Mouse (Mus musculus) liver, embryonic 14.5 days (tissue): ENCODE results near the gene Tmem104. TPM values are rescaled to one million over a fixed set of nuclear protein-coding genes. Genes with fewer than 3 reads are reported as not detected.

Experiments
- ATAC-seq: fragments of 200-750 bp; cut with Nextera tagmentation; 2 replicates; pipeline ENCODE4 v1.8.0; 2017; ENCODE audit warnings: moderate number of reproducible peaks, mild to moderate bottlenecking, moderate library complexity; ENCODE audit not compliant: insufficient read depth
- DNase-seq, 3 experiments: peaks; one replicate each; pipeline ENCODE4 v3.0.0-alpha.2; 2012 to 2013; ENCODE audit warnings: low read depth in 3 of 3, low spot score in 3 of 3
- H3K27ac ChIP-seq: fragments of 300-500 bp; sonication (generic); 2 replicates; pipeline ENCODE4 v1.5.1; 2014; ENCODE audit warnings: moderate library complexity, mild to moderate bottlenecking, control low read depth, inconsistent platforms
- H3K27me3 ChIP-seq: fragments of 300-500 bp; sonication (generic); 2 replicates; pipeline ENCODE4 v1.6.1; 2014; ENCODE audit warnings: mild to moderate bottlenecking, low read length, moderate library complexity; ENCODE audit not compliant: control insufficient read depth, insufficient read depth
- H3K36me3 ChIP-seq: fragments of 300-500 bp; sonication (generic); replicated peaks from 2 replicates; pipeline ENCODE4 v1.6.1; 2014; ENCODE audit warnings: low read depth; ENCODE audit not compliant: control insufficient read depth, insufficient read depth
- H3K4me1 ChIP-seq, 2 experiments: fragments of 200-500 bp in 1 of 2; fragments of 300-500 bp in 1 of 2; sonication (generic) in 1 of 2; replicated peaks; 2 replicates each; pipeline ENCODE4 v1.6.1; 2012 to 2014; ENCODE audit warnings: antibody characterized with exemption in 1 of 2, inconsistent platforms in 1 of 2, low read length in 1 of 2; ENCODE audit not compliant: control insufficient read depth in 2 of 2, insufficient read depth in 2 of 2
- H3K4me2 ChIP-seq: fragments of 300-500 bp; sonication (generic); 2 replicates; pipeline ENCODE4 v1.6.1; 2014; ENCODE audit warnings: low read depth, mild to moderate bottlenecking, control low read depth, moderate library complexity
- H3K4me3 ChIP-seq, 2 experiments: fragments of 200-500 bp in 1 of 2; fragments of 300-500 bp in 1 of 2; sonication (generic) in 1 of 2; 2 replicates each; pipeline ENCODE4 v1.5.1; 2012 to 2014; ENCODE audit warnings: low read depth in 2 of 2, low read length in 2 of 2, mild to moderate bottlenecking in 2 of 2, control low read depth in 1 of 2, inconsistent platforms in 1 of 2, moderate library complexity in 1 of 2; ENCODE audit not compliant: insufficient read depth in 1 of 2
- H3K9ac ChIP-seq: fragments of 300-500 bp; sonication (generic); replicated peaks from 2 replicates; pipeline ENCODE4 v1.6.1; 2014; ENCODE audit warnings: mild to moderate bottlenecking, control low read depth, moderate library complexity
- H3K9me3 ChIP-seq: fragments of 300-500 bp; sonication (generic); 2 replicates; pipeline ENCODE4 v1.6.1; 2016; ENCODE audit warnings: low read length, mixed read lengths; ENCODE audit not compliant: control insufficient read depth
- CTCF ChIP-seq: IDR thresholded peaks from 2 replicates; pipeline ENCODE4 v1.5.1; 2016; ENCODE audit warnings: antibody characterized with exemption, low read depth, control low read depth
- EP300 ChIP-seq: IDR thresholded peaks from 2 replicates; pipeline ENCODE4 v1.6.1; 2016; ENCODE audit warnings: antibody characterized with exemption, low read depth
- WGBS: fragments of 180-500 bp; shearing (Covaris S2); extraction: QIAGEN DNeasy Blood & Tissue Kit; methylation state at CpG from one replicate; pipeline ENCODE4 v1.1.7; 2014; ENCODE audit not compliant: insufficient replicate concordance; 5-methylcytosine and 5-hydroxymethylcytosine counted together
- polyA plus RNA-seq, 2 experiments: library from polyadenylated mRNA; depleted of rRNA in 1 of 2; stranded (reverse) in 1 of 2; unstranded in 1 of 2; fragments of >200 nt; fragmentation: Nextera tagmentation in 1 of 2; extraction: Ambion mirVana in 1 of 2; gene quantifications; 2 replicates each; pipeline versions ENCODE4 v1.2.1 to v1.2.3; 2012 to 2014

Gene Tmem104
- polyA plus RNA-seq, 2 experiments = 1.7 to 4.0 TPM

GRCm38 (mm10) chr11:115151755-115152429 is 35.4 kb upstream of the Tmem104 start:
- H3K9me3 ChIP-seq = no peaks in the 10 kb centered on the region
- H3K4me3 ChIP-seq = no peak overlapping the region
- H3K27me3 ChIP-seq = no peaks in the 10 kb centered on the region
- ATAC-seq (no peak), DNase-seq (no peak)
- H3K4me1 ChIP-seq = peaks cover 0 to 4% of the 10 kb centered on the region in 2 experiments; a peak in 3 of 4 replicates
- H3K4me2 ChIP-seq = peak overlapping the region; percentile 43
- H3K36me3 ChIP-seq = no peaks in the 10 kb centered on the region
- H3K27ac ChIP-seq = no peak overlapping the region
- no peak overlapping the region for H3K9ac ChIP-seq
- TF ChIP-seq CTCF (no peak), EP300 (no peak)
- WGBS = 16% methylated on average over 15 of the region's 15 CpGs

GRCm38 (mm10) chr11:115153088-115153487 is 34.2 kb upstream of the Tmem104 start:
- H3K4me2 ChIP-seq = no peak overlapping the region
- DNase-seq (no peak), ATAC-seq (no peak)
- H3K9me3 ChIP-seq = no peaks in the 10 kb centered on the region
- no peak overlapping the region for H3K27ac ChIP-seq
- no peaks in the 10 kb centered on the region for H3K27me3 ChIP-seq
- TF ChIP-seq EP300 = no peak
- no peak for TF ChIP-seq CTCF
- WGBS = 63% methylated on average over 9 of the region's 9 CpGs
- H3K9ac ChIP-seq = no peak overlapping the region
- H3K36me3 ChIP-seq = no peaks in the 10 kb centered on the region
- no peak overlapping the region for H3K4me3 ChIP-seq
- H3K4me1 ChIP-seq = peaks cover 0 to 4% of the 10 kb centered on the region in 2 experiments; a peak in 3 of 4 replicates

GRCm38 (mm10) chr11:115153699-115154292 is 33.5 kb upstream of the Tmem104 start:
- H3K27me3 ChIP-seq = no peaks in the 10 kb centered on the region
- DNase-seq = peak in 2 of 3 experiments; percentile 59 to 61
- no peaks in the 10 kb centered on the region for H3K9me3 ChIP-seq
- H3K4me2 ChIP-seq = peak overlapping the region; percentile 54
- no peaks in the 10 kb centered on the region for H3K36me3 ChIP-seq
- H3K27ac ChIP-seq = no peak overlapping the region
- peaks cover 0 to 4% of the 10 kb centered on the region in 2 experiments; a peak in 3 of 4 replicates for H3K4me1 ChIP-seq
- no peak overlapping the region for H3K9ac ChIP-seq
- no peak for TF ChIP-seq EP300
- TF ChIP-seq CTCF = peak; percentile 86
- ATAC-seq = peak; percentile 78
- 1% methylated on average over 32 of the region's 35 CpGs for WGBS
- peak overlapping the region; percentile 30 to 35 for H3K4me3 ChIP-seq

- H3K9me3 ChIP-seq = no peaks in the 10 kb centered on the region
- no peak for ATAC-seq
- H3K4me2 ChIP-seq = peak overlapping the region; percentile 13; the same call in 1 of the 2 replicates
- no peaks in the 10 kb centered on the region for H3K36me3 ChIP-seq
- no peak for DNase-seq
- 7% methylated on average over 5 of the region's 5 CpGs for WGBS
- H3K4me1 ChIP-seq = peaks cover 0 to 4% of the 10 kb centered on the region in 2 experiments; a peak in 3 of 4 replicates
- no peaks in the 10 kb centered on the region for H3K27me3 ChIP-seq
- H3K9ac ChIP-seq = no peak overlapping the region
- no peak overlapping the region for H3K27ac ChIP-seq
- no peak overlapping the region for H3K4me3 ChIP-seq
- TF ChIP-seq EP300 (no peak), CTCF (no peak)
Observed at GRCm38 (mm10) chr11:115155053-115155634, 32.1 kb upstream of the Tmem104 start.
